ENCODE assay signal across 21 mouse cellular contexts in genomic region chr17:78429051-78429450, GRCm38 (mm10).
"Had no signal": no experiment of that assay in that cellular context is flagged by ENCODE, and none has a peak within 500 bp of the region (broad histone marks: within the 10 kb centered on the region; RNA-seq: fewer than 3 reads in every experiment).

No protein-coding gene starts in this region.

- H3K9me3 ChIP-seq: midbrain, embryonic 12.5 days; midbrain, embryonic 15.5 days had no signal

- H3K9ac ChIP-seq: liver, embryonic 14.5 days; liver, postnatal 0 days; lung, embryonic 14.5 days; midbrain, embryonic 12.5 days; midbrain, embryonic 15.5 days; neural tube, embryonic 13.5 days had no signal

- H3K27me3 ChIP-seq: midbrain, embryonic 12.5 days; midbrain, embryonic 15.5 days; neural tube, embryonic 13.5 days had no signal

- DNase-seq: kidney, adult 2 months; kidney, postnatal 25 days; layer of hippocampus, adult 9-11 months; layer of hippocampus, postnatal 36 days; left cerebral cortex, postnatal 4 days; liver, postnatal 0 days; lung, embryonic 14.5 days; right cerebral cortex, postnatal 14 days; right cerebral cortex, postnatal 4 days; thymus, postnatal 36 days had no signal

- H3K4me1 ChIP-seq: midbrain, embryonic 12.5 days; midbrain, embryonic 15.5 days; neural tube, embryonic 13.5 days had no signal

- H3K4me2 ChIP-seq: liver, embryonic 11.5 days; lung, embryonic 14.5 days; midbrain, embryonic 12.5 days; midbrain, embryonic 15.5 days; neural tube, embryonic 13.5 days had no signal

- H3K27ac ChIP-seq: kidney, postnatal 0 days; layer of hippocampus, adult 2 months; liver, embryonic 14.5 days; macrophage; midbrain, embryonic 12.5 days; midbrain, embryonic 15.5 days; neural tube, embryonic 13.5 days; stomach, postnatal 0 days had no signal

- H3K4me3 ChIP-seq: layer of hippocampus, adult 2 months; midbrain, embryonic 12.5 days; midbrain, embryonic 15.5 days; neural tube, embryonic 13.5 days had no signal

- ATAC-seq: intestine, postnatal 0 days; liver, postnatal 0 days; lung, postnatal 0 days; midbrain, embryonic 15.5 days had no signal

- H3K36me3 ChIP-seq: midbrain, embryonic 12.5 days; midbrain, embryonic 15.5 days; neural tube, embryonic 13.5 days had no signal
